Mouse (Mus musculus) lung, postnatal 10 days (tissue): Measurements from ENCODE around the gene Eaf2.
A peak's percentile ranks its signal among the peaks of the same experiment; 100 is the strongest.
"Not testable (repeated sequence)": the region's sequence is repeated elsewhere in the genome, so short reads cannot be mapped to it uniquely, and the experiment has no call there.

Experiments
- DNase-seq: peaks from one replicate; pipeline ENCODE4 v3.0.0; 2021

Gene Eaf2

DNA sequence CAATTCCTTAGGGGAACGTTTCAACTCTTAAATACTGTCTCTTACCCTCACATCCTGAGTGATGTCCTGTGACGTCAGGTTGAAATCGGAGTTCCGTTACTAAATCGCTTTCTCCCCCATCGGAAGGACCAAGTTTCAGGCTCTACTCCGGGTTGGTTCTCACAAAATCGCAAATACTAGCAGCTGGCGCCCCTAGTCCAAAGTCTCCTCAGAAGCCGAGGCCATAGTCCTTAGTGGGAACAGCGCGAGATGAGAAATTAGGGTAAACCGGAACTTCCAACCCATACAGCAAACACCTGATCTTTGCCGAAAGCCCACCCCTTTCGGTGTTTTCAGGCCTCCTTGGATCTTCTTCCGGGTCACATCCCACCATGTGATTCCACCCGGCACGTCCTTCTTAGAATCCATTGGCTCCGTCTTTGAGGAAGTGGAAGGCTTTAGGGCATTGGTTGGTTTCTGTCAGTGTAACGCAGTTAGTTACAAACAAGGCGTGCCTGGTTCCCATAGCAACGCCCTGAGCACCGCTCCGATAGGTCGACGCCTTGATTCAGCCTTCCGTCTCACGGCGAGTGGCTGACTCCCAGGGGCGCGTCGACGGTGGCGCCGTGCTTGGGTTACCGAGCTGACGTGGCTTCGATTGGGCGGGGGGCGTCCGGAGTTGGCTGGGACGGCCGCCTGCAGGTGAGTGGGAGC is at the start of gene Eaf2, which contains the start of gene Golgb1:
Gene Eaf2, minus strand, starts transcription at position 421 of the 693 bp plus-strand sequence.
Gene Golgb1, plus strand, starts transcription at position 558 of the 693 bp plus-strand sequence.
- DNase-seq: peak; percentile 98

- no peak for DNase-seq
Measured at GRCm38 (mm10) chr16:36924312-36924711, 49.5 kb upstream of the Eaf2 start.

- no peak for DNase-seq
Measured at GRCm38 (mm10) chr16:36921980-36922379, 47.2 kb upstream of the Eaf2 start.

GRCm38 (mm10) chr16:36921067-36921613 is 46.3 kb upstream of the Eaf2 start:
- no peak for DNase-seq

DNA sequence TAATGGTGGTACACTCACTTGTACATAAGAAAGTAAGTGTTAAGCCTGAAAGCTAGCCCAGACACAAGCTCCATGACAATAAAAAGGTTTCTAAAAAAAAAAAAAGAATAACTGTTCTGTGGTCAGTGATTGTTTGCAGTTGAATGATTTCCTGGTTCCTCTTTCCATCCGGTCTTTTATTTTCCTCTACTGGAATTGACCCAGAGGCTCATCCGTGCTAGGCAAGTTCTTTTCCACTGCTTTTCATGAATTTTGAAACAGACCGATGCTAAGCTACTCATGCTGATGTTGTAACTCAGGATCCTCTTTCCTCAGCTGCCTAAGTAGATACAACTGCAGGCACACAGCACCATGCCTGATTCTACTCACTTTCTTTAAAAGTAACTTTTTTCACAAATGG is 45.6 kb upstream of the Eaf2 start:
- DNase-seq: no peak

DNA sequence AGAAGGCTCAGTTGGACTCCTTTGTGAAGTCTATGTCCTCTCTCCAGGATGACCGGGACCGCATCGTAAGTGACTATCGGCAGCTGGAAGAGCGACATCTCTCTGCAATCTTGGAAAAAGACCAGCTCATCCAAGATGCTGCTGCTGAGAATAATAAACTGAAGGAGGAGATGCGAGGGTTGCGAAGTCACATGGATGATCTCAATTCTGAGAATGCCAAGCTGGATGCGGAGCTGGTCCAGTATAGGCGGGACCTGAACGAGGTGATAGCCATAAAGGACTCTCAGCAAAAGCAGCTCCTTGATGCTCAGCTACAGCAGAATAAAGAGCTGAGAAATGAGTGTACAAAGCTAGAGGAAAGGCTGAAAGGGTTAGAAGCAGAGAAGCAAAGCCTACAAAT is 43.7 kb upstream of the Eaf2 start:
- no peak for DNase-seq

DNA sequence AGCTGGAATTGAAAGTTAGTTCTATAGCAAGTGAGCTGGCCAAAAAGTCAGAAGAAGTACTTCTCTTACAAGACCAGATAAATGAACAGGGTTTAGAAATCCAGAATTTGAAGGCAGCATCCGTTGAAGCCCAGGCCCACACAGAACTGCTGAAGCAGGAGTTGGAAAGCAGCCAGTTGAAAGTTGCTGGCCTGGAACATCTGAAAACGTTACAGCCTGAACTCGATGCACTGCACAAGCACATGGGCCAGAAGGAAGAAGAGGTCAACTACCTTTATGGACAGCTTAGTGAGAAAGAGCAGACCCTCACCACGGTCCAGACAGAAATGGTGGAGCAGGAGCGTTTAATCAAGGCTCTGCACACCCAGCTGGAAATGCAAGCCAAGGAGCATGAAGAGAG is 39.4 kb upstream of the Eaf2 start:
- DNase-seq: no peak

- peak; percentile 51 for DNase-seq
Measured at GRCm38 (mm10) chr16:36912311-36912710, 37.5 kb upstream of the Eaf2 start.

- no peak for DNase-seq
Measured at GRCm38 (mm10) chr16:36911909-36912308, 37.1 kb upstream of the Eaf2 start.

DNA sequence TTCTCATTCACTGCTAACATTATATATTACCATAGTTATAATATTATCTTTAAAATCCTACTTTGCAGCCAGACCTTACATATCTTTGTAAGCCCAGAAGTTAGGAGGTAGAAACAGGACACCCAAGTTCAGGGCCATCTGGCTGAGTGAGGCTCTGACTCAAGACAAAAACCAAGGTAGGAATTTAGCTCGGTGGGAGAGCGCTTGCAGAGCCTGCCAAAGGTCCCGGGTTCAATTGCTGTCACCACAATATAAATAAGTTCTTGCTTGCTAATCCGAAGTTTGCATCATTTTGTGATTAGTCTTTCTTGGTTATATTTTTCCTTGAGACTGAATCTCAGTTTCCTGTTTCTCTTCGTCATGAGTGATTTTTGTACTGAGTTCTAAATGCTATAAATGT is 28.4 kb upstream of the Eaf2 start:
- DNase-seq: no peak

DNA sequence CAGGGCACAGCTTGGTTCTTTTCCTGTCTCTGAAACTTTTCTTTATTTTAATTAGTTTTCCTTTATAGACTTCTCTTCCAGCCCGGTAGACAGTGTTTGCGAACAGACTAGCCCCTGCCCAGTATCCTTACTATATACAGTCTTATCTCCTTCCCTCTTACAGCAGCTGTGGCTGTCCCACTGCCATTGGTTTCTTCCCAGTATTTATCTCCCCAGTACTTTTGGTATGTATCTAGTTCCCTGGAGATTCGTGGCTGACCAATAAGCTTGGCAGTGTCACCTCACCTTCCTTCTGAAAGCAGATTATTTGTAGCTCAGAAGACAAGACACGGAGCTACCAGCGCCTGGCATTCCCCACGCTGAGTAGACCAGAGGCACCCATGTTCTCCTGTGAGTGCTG is 21.9 kb upstream of the Eaf2 start:
- no peak for DNase-seq

DNA sequence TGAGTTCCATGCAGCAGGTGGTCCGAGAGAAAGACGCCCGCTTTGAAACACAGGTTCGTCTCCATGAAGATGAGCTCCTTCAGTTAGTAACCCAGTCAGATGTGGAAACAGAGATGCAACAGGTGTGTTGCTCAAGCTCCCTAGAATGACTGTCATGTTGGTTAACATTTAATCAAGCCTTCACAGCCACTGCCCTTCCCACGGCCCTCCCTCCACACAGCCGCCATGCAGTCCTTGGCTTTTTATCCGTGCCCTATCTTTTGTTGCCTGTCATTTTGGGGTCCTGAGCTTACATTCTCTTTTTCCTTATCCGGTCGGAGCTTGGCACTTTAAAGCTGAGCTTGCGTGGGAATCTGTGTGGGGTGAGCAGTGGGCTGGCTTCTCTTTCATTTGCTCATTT is 18.5 kb upstream of the Eaf2 start:
- no peak for DNase-seq

DNA sequence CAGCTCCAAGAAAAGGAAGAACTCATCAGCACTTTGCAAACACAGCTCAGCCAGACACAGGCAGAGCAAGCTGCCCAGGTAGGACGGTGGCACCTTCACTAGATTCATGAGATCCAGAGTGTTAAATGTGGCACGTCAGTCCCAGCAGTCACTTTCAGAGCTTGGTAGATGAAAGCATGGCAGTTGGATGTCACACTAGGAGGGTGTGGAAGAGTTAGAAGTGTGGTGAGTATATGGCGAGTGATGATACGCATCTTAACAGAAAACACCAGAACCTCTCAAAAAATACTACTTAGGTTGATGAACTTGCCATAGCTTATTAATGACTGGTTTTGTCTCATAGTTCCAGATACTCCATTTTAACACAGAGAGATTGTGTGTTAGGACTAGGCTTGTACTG is 16.6 kb upstream of the Eaf2 start:
- DNase-seq: no peak

DNA sequence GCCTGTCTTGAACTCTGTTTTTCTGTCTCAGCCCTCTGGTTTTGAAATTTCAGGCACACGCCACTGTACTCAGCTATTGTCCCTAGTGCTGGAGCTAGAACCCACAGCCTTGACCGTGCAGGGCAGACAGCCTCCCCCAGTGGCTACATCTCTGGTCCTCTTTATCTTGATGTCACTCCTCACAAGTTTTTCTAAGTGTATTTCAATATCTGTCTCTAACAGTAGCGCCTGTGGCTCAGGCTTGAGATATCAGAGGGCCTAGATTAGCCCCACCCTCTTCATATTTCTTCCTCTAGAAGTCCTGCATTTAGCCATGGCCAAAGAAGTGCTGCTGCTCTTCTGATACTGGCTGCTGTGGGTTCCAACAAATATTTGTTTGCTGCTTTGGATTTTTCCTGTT is 15.8 kb upstream of the Eaf2 start:
- DNase-seq: no peak

DNA sequence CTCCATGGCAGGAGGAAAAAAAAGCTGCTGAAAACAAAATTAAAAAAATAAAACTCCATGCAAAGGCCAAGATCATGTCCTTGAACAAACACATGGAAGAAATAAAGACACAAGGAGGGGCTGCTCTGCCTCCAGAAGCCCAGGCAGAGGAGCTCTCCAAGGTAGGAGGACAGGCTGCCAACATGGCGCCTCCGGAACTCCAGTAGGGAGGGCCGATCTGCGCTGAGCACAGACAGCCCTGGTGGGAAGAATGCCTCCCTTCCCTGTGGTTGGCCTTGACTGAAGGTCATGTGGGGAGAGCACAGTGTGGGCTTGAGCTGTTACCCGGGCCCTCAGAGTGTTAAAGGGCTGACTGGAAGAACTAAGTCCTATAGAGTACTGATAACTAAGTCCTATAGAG is 12.7 kb upstream of the Eaf2 start:
- DNase-seq: no peak

- DNase-seq: no peak
Measured at GRCm38 (mm10) chr16:36885912-36886311, 11.1 kb upstream of the Eaf2 start.

DNA sequence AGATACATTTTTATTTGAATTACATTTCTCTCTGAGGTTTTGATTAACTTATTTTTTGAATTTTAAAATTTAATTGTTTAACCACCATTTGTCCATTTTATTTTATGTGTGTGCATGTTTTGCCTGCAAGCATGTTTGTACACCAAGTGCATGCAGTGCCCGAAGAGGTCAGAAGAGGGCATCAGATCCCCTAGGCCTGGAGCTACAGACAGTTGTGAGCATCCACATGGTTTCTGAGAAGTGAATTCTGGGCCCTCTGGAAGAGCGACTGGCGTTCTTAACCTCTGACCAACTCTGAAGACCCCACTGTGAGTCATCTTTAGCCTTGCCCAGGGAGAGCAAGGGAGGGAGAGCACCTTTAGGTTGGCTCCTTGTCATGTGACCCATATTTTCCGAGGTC is 10.1 kb upstream of the Eaf2 start:
- DNase-seq: peak; percentile 46

- DNase-seq: no peak
Measured at GRCm38 (mm10) chr16:36882737-36883343, 8.0 kb upstream of the Eaf2 start.

GRCm38 (mm10) chr16:36877316-36877715 is 2.5 kb upstream of the Eaf2 start:
- peak; percentile 3 for DNase-seq

GRCm38 (mm10) chr16:36875276-36875851 is 561 bp upstream of the Eaf2 start:
- DNase-seq: no peak

DNA sequence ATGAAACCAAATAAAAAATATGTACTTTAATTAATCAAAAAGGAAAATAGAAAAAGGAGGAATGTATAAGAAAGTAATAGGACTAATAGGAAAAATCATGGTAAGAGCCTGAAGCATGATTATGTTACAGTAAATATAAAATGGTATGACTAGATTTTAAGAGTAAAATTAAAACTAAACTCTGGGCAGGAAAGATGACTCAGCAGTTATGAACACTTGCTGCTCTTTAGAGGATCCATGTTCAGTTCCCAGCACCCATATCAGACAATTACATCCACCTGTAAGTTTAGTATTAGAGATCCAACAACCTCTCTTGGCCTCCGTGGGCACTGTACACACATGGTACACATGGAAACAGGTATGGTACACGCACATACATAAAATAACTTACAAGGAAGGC is 5.4 kb downstream of the Eaf2 start:
- DNase-seq: no peak

DNA sequence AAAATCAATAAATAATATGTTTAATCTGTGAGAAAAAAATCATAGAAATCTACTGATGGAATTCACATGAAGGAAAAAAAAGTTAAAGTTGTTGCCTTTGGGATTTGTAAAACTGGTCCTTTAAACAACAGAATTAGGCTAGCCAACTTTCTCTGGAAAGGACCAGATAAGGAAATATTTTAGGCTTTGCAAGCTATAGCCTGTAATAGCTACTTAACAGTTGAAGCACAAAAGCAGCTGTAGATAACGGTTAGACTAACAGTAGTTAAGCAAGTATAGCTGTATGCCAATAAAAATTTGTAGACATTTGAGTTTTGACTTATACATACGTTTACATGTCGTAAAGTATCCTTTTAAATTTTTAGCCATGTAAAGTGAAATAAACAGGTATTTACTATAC is 11.2 kb downstream of the Eaf2 start:
- DNase-seq: no peak

- no peak for DNase-seq
Measured at GRCm38 (mm10) chr16:36851202-36851601, 23.6 kb downstream of the Eaf2 start.

DNA sequence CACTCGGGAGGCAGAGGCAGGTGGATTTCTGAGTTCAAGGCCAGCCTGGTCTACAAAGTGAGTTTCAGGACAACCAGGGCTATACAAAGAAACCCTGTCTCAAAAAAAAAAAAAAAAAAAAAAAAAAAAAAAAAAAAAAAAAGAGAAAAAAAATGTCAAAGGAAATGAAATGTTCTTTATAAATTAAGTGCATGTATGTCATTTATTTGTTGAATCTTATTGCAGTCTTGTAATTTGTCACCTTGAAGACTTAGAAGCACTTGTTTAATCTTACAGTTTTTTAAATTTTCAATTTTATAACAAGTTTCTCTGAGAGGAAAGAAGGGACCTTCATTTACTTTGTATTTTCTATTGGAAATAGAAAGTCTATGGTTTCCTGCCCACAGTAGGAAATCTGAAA is 27.9 kb downstream of the Eaf2 start:
- not testable (repeated sequence) for DNase-seq
